Mouse (Mus musculus): ENCODE data around the gene Strn3. TPM values are rescaled to one million over a fixed set of nuclear protein-coding genes. Genes with fewer than 3 reads are reported as not detected.
"Not testable (repeated sequence)": the region's sequence is repeated elsewhere in the genome, so short reads cannot be mapped to it uniquely, and the experiment has no call there.

The Strn3 gene
- polyA plus RNA-seq, 1 experiment, result 3.8 TPM

DNA sequence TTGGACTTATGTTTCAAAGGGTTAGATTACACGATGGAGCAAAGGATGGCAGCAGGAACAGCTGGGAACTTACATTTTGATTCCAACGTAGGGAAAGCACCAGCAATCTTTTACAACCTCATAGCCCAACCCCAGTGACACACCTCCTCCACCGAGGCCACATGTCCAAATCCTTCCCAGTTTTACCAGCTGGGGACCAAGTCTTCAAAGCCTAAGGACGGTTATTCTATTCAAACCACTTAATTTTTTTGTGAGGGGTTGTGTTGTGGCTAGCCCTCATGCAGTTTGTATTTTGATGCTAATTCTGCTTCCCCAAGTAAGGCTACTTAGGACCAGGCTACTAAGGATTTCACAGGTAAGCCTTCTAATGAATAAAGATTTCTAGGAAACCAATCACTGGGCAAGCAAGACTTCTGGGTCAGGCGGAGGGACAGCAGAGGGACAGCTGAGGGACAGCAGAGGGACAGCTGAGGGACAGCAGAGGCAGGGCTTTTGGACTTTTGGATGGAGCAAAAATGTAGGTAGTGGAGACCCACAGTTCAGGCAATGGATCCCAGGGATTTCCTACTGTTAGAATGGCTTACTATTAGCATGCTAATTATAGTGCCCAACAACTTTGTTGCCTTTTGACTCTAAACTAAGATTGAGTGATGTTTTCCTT lies 20.3 kb downstream of the Strn3 start:
- Histone ChIP-seq H3K27me3 (replicated peaks) (no peaks in the 10 kb centered on the region), H3K36me3 (replicated peaks; ENCODE audit: low read length) (peaks cover 5% of the 10 kb centered on the region), H3K4me1 (peaks cover 80% of the 10 kb centered on the region), H3K4me3 (replicated peaks) (no peak overlapping the region), H3K9me3 (no peaks in the 10 kb centered on the region)
- TF ChIP-seq GATA1 (IDR thresholded peaks at IDR 0.05; ENCODE audit: borderline replicate concordance, low read length), result no peak
- TF ChIP-seq FLI1 (IDR thresholded peaks at IDR 0.05; ENCODE audit: low read length), result no peak

DNA sequence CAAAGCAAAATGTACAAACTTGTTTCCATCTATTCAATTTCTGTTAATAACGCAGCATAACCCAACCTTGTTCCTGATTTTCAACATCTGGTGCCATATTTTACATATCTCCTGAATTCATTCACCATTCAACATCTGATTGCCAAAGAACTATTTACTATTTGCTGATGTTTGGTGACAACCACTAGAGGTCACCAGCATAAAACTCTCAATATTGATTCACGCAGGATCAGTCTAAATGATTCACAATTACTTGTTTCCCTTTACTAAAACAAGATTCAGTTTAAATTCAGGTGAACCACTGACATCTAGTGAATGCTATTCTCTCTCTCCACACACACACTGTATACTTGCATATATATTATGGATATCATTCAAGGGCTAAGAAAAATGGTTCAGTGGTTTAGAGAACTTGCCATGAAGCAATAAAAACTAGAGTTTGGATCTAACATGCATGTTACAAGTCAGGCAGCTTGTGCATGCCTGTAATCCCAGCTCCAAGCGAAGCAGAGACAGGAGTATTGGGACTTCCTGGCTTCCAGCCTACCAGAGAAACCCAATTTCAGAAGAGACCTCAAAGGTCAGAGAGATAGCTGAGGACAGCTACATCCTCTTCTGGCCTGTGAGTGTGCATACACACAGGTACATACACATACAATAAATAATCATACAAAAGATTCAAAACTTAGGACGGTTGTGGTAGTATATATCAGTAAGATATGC lies 24.8 kb downstream of the Strn3 start:
- H3K4me3 ChIP-seq (replicated peaks), result no peak overlapping the region
- no peaks in the 10 kb centered on the region for H3K9me3 ChIP-seq
- peaks cover 69% of the 10 kb centered on the region for H3K4me1 ChIP-seq
- peaks cover 5% of the 10 kb centered on the region for H3K36me3 ChIP-seq (replicated peaks; ENCODE audit: low read length)
- TF ChIP-seq GATA1 (IDR thresholded peaks at IDR 0.05; ENCODE audit: borderline replicate concordance, low read length) (no peak), FLI1 (IDR thresholded peaks at IDR 0.05; ENCODE audit: low read length) (no peak)
- no peaks in the 10 kb centered on the region for H3K27me3 ChIP-seq (replicated peaks)

DNA sequence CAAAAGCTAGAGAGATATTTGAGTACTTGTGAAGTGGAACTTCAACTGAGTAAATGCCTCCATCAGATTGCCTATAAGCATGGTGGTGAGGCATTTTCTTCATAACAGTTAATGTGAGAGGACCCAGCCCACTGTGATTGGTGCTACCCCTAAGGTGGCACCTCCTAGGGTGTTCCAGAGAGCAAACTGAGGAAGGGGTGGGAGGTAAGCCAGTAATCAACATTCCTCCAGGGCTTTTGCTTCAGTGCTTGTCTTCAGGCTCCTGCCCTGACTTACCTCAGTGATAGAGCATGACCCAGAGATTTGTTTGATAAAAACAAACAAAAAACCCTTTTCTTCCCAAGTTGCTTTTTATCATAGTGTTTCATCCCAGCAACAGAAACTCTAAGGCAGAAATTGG lies 27.8 kb downstream of the Strn3 start:
- Histone ChIP-seq H3K27me3 (replicated peaks) (no peaks in the 10 kb centered on the region), H3K9me3 (no peaks in the 10 kb centered on the region), H3K36me3 (replicated peaks; ENCODE audit: low read length) (no peaks in the 10 kb centered on the region), H3K4me3 (replicated peaks) (no peak overlapping the region), H3K4me1 (peaks cover 53% of the 10 kb centered on the region)
- TF ChIP-seq GATA1 (IDR thresholded peaks at IDR 0.05; ENCODE audit: borderline replicate concordance, low read length) (no peak), FLI1 (IDR thresholded peaks at IDR 0.05; ENCODE audit: low read length) (no peak)

DNA sequence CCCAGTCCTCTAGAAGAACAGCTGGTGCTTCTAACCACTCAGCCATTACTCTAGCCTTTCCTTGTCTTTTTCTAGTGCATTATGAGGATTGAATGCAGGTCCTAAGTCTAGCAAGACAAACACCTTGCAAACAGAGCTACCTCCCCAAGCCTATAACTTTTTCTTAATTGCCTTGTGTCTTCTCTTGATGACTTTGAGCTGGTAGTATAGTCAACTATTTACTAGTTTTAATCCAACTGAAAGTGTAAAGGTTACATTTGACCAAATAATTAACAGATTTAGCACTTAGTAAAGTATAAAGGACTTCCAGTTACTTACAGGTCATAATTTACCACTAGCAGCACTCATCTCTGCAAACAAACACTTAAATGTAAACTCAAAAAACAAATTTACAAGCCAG lies 28.7 kb downstream of the Strn3 start:
- TF ChIP-seq FLI1 (IDR thresholded peaks at IDR 0.05; ENCODE audit: low read length) (no peak), GATA1 (IDR thresholded peaks at IDR 0.05; ENCODE audit: borderline replicate concordance, low read length) (no peak)
- no peaks in the 10 kb centered on the region for H3K27me3 ChIP-seq (replicated peaks)
- H3K4me3 ChIP-seq (replicated peaks), result no peak overlapping the region
- H3K9me3 ChIP-seq, result no peaks in the 10 kb centered on the region
- no peaks in the 10 kb centered on the region for H3K36me3 ChIP-seq (replicated peaks; ENCODE audit: low read length)
- peaks cover 44% of the 10 kb centered on the region for H3K4me1 ChIP-seq

DNA sequence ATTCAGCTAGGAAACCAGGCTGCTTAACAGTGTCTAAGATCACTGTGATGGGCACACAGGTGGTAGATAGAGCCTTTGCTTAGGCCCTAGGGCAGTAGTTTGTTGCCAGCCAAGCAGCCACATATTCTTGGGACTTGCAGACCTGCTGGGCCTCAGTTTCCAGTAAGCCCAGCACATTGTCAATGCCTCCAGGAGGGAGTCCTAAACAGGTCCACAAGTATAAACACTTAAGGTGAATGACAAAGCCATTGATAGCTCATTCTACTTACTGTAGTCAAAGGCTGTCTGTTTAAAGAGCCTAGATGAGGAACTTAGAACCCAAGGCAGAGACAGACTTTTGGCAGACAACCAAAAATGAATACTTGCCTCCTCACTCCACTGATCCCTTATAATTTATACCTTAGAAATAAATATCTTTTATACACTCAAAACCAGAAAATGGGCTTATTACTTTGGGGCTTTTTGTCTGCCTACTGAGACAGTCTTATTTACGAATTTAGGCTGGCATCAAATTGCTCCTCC lies 35.7 kb downstream of the Strn3 start:
- Histone ChIP-seq H3K36me3 (replicated peaks; ENCODE audit: low read length) (peaks cover 32% of the 10 kb centered on the region), H3K27me3 (replicated peaks) (no peaks in the 10 kb centered on the region), H3K4me1 (peaks cover 8% of the 10 kb centered on the region; the same call in 1 of the 2 replicates), H3K9me3 (no peaks in the 10 kb centered on the region), H3K4me3 (replicated peaks) (no peak overlapping the region)
- no peak for TF ChIP-seq FLI1 (IDR thresholded peaks at IDR 0.05; ENCODE audit: low read length)
- no peak for TF ChIP-seq GATA1 (IDR thresholded peaks at IDR 0.05; ENCODE audit: borderline replicate concordance, low read length)

DNA sequence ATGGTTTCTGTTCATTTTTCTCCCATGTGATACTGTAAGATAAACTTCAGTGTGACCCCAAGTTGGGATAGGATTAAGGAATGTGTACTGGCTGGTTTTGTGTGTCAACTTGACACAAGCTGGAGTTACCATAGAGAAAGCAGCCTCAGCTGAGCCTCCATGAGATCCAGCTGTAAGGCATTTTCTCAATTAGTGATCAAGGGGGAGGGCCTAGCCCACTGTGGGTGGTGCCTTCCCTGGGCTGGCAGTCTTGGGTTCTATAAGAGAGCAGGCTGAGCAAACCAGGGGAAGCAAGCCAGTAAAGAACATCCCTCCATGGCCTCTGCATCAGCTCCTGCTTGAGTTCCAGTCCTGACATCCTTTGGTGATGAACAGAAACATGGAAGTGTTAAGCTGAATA lies 42.3 kb downstream of the Strn3 start:
- H3K36me3 ChIP-seq (replicated peaks; ENCODE audit: low read length), result peaks cover 69% of the 10 kb centered on the region
- not testable (repeated sequence) for H3K9me3 ChIP-seq

DNA sequence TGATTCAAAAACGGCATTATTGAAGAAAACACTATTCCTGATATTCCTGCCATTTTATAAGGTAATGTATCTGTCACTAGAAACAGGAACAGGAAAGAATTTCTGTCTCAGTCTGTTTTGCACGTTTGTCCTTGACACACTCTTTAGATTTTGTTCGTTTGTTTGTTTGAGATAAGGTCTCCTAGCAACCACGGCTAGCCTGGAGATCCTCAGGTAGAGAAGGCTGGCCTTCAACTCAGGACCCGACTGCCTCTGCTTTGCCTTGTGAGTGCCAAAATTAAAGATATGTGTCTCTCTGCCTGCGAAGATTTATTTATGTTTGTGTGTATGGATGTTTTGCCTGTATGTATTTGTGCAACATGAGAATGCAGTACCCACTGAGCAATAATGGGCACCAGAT lies 49.8 kb downstream of the Strn3 start:
- H3K27me3 ChIP-seq (replicated peaks), result no peaks in the 10 kb centered on the region
- H3K4me3 ChIP-seq (replicated peaks), result no peak overlapping the region
- TF ChIP-seq GATA1 (IDR thresholded peaks at IDR 0.05; ENCODE audit: borderline replicate concordance, low read length) (no peak), FLI1 (IDR thresholded peaks at IDR 0.05; ENCODE audit: low read length) (no peak)
- peaks cover 25% of the 10 kb centered on the region for H3K4me1 ChIP-seq
- peaks cover 53% of the 10 kb centered on the region for H3K36me3 ChIP-seq (replicated peaks; ENCODE audit: low read length)
- no peaks in the 10 kb centered on the region for H3K9me3 ChIP-seq

More for the DNA sequence above, 42.3 kb downstream of the Strn3 start:
- not testable (repeated sequence) for H3K4me3 ChIP-seq (replicated peaks); H3K4me1 ChIP-seq; H3K27me3 ChIP-seq (replicated peaks)

DNA sequence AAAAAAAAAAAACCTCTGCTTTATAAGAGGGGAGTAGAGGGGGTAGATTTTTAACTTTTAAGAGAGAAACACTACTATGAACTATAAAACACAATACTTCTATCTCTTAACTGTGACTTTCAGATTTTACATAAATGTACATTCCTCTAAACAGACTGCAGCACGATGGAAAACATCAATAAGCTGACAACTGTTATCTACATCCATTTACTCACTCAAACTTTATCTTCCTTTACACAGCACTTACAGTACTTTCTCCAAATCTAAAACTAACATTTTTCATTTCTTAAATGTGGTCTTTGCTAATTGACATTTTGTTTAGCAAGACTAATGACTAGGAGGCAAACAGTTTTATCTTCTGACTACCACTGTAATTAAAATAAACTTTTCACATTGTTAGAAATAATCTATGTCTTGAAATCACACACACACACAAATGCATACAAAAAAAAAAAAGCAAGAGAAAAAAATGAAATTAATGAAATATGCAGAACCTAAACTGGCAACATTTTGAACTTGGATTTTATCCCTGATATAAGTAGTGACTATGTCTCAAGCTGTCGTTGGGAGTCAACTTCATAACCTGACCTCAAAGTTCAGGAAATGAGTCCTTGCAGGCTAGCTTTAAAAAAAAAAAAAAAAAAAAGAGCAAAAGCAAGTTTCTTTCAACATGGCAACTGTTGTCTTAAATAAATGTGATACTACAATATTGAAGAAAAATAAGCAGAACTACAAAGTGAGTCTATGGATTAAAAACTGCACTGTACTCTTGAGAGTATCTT lies 54.8 kb downstream of the Strn3 start:
- peaks cover 19% of the 10 kb centered on the region for H3K4me1 ChIP-seq
- H3K4me3 ChIP-seq (replicated peaks), result no peak overlapping the region
- H3K9me3 ChIP-seq, result no peaks in the 10 kb centered on the region
- H3K27me3 ChIP-seq (replicated peaks), result no peaks in the 10 kb centered on the region
- TF ChIP-seq GATA1 (IDR thresholded peaks at IDR 0.05; ENCODE audit: borderline replicate concordance, low read length) (no peak), FLI1 (IDR thresholded peaks at IDR 0.05; ENCODE audit: low read length) (no peak)
- H3K36me3 ChIP-seq (replicated peaks; ENCODE audit: low read length), result peaks cover 43% of the 10 kb centered on the region

DNA sequence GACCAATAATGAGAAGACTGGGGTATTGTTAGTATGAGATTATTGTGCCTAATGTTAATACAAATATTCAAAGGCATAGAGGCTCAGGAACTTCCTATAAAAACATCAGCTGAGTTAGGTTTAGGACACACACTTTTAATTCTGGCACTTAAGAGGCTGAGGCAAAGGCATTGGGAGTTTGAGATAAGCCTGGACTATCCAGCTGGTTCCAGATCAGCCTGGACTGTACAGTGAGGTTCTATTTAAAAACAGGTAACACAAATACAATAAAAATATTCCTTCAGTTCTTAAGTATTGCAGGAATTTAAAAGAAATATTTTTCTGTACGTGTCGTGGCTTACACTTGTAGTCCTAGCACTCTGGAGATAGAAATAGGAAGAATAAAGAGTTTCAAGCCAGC lies 55.4 kb downstream of the Strn3 start:
- TF ChIP-seq GATA1 (IDR thresholded peaks at IDR 0.05; ENCODE audit: borderline replicate concordance, low read length), result no peak
- TF ChIP-seq FLI1 (IDR thresholded peaks at IDR 0.05; ENCODE audit: low read length), result no peak
- H3K4me3 ChIP-seq (replicated peaks), result no peak overlapping the region
- peaks cover 15% of the 10 kb centered on the region; the same call in 1 of the 2 replicates for H3K4me1 ChIP-seq

DNA sequence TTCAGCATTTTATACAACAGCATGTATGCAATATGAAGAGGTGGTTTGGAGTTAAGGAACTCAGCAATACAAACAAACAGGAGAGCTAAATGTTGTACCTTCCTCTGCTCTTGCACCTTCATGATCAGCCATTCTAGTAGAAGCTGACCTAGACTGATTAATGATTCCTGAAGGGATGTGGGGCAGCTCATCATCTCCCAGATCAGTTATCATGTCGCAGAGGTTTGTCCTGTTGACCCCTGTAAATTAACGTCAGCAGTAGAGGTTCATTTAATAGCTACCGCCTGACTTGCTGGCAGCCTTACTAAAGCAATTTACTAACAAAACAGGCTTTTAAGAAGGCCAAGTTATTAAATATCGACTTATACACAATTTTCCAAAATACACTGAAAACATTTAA lies 58.2 kb downstream of the Strn3 start:
- Histone ChIP-seq H3K36me3 (replicated peaks; ENCODE audit: low read length) (peaks cover 34% of the 10 kb centered on the region), H3K27me3 (replicated peaks) (no peaks in the 10 kb centered on the region), H3K4me3 (replicated peaks) (no peak overlapping the region), H3K4me1 (peaks cover 12% of the 10 kb centered on the region; the same call in 1 of the 2 replicates), H3K9me3 (no peaks in the 10 kb centered on the region)
- TF ChIP-seq GATA1 (IDR thresholded peaks at IDR 0.05; ENCODE audit: borderline replicate concordance, low read length) (no peak), FLI1 (IDR thresholded peaks at IDR 0.05; ENCODE audit: low read length) (no peak)

More for the DNA sequence above, 55.4 kb downstream of the Strn3 start:
- Histone ChIP-seq H3K9me3 (no peaks in the 10 kb centered on the region), H3K27me3 (replicated peaks) (no peaks in the 10 kb centered on the region), H3K36me3 (replicated peaks; ENCODE audit: low read length) (peaks cover 38% of the 10 kb centered on the region)
